Mouse (Mus musculus) cerebral cortex, adult 2 months (tissue): ENCODE results near the gene Foxo6.

Experiments used
- WGBS: fragments of 180-500 bp; shearing (Covaris S2); methylation state at CpG from one replicate; pipeline ENCODE4 v1.1.7; 2018; 5-methylcytosine and 5-hydroxymethylcytosine counted together

Gene Foxo6

DNA sequence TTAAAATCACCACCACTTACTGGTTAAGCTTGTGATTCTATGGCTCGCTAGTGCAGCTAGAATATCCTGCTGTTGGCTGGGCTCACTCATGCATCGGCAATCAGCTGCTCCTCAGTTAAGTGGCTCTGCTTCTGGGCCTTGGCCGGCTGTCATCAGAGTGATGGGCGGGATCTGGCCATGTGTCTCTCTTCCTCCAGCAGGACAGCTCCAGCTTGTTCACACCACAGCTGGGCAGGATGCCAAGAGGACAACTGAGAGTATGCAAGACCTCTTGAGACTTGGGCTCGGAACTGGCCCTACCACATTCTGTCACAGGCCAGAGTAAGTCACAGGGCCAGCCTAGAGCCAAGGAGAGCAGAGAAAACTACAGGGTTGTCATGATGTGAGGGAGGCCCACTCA, 39.7 kb downstream of the Foxo6 start:
- 48% methylated on average over 5 of the region's 5 CpGs for WGBS

DNA sequence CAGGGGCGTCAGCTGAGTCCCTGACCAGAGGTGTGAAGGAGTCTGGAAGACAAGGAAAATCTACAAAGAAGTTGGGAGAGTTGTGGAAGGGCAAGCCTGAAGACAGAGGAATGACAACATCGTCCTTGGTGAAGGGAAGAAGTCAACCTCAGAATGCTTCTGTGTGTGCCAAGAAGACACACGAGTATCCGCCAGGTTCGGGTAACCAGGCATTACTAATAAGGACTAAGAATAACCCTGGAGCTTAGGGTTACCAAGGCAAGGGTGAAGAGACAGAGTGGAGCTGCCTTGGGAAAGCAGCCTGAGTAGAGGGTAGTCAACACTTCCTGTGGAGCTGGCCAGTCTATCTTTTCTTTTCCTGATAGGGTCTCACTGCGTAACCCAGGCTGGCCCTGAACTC, 41.1 kb downstream of the Foxo6 start:
- 94% methylated on average over 6 of the region's 6 CpGs for WGBS

DNA sequence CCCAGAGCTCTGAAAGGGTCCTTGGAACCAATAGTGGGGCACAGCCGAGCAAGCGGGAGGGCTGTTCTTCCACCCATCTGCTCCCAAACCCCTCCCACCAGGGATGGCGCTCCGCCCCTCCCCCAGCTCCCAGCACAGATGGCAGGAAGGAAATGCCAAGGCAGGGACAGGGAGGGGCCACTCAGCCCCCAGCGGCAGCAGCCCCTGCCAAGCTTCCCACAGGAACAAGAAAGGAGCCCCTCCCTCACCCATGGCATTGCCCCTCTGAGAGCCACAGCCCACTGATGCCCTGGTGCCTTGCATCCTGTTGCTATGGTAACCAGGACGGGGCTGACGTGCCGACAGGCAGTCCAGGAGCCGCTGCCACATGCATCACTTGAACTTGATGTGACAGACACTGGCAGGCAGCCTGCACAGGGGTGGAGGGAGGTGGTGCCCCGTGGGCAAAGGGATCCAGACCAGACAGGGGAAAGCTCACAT, 44.3 kb downstream of the Foxo6 start:
- 3% methylated on average over 10 of the region's 10 CpGs for WGBS

DNA sequence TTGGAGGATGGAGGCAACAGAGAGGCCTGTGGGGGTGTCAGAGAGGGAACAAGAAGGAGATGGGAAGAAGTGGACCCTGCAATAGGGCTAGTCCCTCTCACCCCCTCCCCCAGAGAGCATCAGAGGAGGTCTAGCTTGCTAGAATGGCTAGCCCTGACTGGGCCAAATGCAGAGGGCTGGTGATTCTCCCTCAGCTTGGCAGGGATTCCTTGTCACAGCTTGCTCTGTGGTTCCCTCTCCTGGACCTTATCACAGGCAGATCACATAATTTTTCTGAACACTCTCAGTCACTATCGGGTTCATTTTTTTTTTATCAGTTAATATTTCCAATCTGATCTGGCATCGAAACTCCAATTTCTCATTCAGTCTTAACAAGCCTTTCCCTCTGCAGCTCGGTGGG, 46.0 kb downstream of the Foxo6 start:
- 82% methylated on average over 3 of the region's 3 CpGs for WGBS

DNA sequence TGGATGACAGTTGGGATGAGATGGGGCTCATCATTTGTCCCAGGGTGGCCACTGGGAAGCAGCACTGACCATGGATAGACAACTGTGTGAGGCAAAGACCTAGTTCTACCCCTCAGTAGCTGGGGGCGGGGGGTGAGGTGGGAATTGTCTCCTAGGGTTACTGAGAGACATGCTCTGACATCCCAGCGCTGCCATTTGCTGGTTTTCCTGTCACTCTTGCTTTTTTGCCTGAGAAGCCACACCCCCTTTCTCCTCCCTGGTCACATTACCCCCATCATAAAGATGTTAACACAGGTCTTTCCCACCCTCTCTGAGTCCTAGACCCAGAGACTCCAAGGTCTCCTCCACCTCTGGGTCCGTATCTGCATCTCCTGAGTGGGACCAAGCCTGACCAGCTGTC, 47.7 kb downstream of the Foxo6 start:
- WGBS: 90% methylated on average over 3 of the region's 3 CpGs

DNA sequence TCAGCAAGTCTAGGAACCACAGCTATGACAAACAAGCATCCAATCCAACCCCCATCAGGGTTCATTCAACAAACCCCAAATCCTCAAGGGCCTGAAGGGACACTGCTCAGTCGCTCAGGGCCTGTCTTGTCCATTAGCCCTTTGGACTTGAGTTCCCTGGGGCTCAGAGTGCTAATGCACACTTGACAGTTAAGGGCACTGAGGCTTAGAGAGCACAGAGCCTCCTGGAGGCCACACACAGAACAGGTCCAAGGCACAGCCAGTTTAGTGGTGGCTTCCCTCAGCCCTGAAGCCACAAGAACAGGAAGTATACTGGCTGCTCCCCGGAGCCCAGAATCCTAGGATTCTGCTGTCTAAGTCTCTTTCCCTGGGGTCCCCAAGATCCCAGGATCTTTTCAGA, 53.9 kb downstream of the Foxo6 start:
- 80% methylated on average over 2 of the region's 2 CpGs for WGBS

DNA sequence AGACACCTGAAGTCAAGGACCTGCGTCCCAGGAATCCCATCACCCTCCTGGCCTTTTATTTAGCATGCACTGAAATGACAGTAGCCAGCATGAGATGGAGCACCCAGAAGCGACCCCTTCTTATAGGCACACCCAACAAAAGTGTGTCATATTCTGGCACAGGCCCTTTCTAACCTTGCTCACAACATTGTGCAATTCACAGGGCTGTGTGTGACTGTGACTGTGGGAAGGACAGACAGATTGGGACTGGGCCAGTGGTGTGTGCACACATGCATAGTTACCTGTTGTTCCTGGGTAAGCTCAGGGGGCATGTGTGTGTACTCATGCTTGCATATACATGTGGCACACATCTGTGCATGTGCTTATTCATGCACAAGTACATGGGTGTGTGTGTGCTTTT, 54.6 kb downstream of the Foxo6 start:
- 93% methylated on average over 2 of the region's 2 CpGs for WGBS

DNA sequence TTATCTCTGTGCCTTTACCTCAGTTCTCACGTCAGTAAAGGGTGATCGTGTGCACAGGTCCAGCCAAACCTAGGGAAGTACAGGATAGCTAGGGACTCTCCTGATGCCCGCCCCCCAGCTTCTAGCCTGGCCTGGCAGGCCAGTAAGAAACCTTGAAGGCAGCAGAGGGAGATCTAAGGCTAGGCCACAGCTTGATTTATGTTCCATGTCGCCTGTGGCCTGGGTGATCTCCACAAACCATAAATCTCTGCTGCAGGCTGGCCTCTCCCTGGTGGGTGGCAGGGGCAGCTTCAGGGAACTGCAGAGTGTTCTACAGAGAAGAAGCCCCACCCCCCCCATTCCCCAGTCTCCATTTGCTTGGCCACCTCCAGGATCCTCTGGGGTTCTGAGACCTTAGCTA, 55.2 kb downstream of the Foxo6 start:
- 90% methylated on average over 4 of the region's 4 CpGs for WGBS

DNA sequence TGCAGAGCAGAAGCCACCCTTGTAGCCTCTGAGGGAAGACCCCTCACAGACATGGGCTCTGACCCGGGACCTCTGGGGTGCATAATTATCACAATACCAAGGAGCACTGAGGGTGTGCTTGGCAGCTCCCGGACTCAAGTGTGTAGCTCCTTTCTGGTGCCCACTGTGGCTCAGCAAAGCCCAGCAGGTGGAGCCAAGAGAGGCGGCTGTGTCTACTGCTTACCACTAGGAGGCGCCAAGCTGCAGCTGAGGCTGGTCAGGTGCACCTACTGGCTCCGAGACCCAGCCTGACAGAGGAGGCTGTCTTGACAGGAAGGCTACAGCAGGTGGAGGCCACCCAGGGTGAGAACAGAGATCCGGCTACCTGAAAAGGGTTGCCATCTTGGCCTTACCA, 56.9 kb downstream of the Foxo6 start:
- WGBS: 23% methylated on average over 6 of the region's 6 CpGs

DNA sequence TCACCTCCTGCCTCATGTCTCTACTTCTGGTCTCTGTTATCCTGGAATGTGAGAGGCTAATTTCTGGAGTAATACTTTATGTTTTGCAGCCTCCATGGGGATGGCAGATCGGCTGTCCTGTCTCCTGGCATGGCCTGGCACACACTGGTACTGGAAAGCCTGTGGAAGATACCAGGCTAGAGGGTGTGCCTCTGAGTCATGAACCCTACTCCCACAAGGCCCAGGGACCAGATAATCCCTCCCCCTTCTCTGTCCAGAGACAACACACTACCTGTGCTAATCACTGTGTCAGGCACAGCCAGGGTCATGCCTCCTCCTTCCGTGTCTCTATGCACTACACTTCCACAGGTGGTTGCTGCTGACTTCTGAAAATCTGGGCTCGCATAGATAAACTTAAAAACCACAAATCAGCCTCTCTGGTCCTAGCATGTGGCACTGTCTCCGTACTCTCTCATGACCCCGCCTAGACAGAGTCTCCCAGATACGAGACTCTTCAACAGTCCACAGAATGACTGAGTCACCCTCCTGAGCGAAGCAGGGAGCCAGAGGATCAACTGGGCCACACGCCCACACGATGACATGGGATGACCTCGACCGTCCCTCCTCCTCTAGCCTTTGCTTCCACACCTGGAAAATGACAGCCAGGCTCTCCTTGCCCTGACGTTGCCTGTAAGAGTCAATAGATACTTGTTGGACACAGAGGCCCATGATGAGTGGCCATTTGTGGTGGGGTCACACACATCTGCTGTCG, 57.5 kb downstream of the Foxo6 start:
- WGBS: 83% methylated on average over 13 of the region's 13 CpGs

DNA sequence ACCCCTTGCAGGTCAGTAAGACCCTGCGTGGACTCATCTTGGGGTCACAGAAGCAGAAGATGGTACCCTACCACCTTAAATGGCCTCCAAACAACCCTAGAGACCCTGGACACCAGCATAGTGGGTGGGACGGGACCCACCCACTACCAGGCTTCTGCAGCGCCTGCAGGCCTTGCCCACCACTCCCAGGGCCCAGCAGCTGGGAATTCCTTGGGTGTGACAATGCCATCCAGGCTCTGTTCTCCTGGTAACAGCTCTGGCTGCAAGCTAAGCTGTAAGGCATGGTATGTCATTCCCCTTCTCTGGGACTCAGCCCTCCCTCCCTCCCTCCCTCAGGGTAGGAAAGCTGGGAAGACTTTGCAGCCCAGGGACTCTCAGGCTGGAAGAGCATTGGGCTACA, 58.5 kb downstream of the Foxo6 start:
- 99% methylated on average over 3 of the region's 3 CpGs for WGBS

DNA sequence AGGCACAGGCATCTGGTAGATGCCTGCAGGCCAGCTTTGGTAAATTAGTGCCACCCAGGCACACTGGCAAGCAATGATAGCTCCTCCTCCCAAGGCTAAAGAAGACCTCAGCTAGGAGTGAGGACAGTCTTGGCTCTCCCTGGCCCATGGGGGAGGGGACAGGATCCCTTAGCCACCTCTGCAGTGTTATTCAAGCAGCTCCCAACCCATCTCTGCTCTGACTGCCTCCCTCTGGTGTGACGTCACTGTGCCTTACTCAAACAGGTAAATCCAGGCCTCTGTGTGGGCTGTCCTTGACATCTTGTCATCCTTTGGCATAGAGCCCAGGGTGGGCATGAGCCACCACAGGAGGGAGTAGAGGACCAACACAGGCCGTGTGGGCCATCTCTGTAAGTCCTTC, 59.9 kb downstream of the Foxo6 start:
- 57% methylated on average over 2 of the region's 2 CpGs for WGBS

DNA sequence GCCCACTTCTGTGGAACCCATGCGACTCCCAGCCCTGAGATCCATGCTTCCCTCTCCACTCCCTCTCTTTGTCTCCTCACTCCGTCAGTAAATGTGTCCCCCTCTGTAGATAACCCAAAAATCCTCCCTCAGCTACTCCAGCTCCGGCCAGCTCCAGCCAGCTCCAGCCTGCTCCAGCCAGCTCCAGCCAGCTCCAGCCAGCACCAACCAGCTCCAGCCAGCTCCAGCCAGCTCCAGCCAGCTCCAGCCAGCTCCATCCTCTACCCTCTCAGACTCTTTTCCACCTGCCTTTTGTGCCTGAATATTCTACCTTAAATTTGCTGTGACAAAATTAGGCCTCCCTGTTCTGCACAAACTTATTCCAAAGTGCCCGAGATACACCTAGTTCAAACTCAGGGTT, 60.5 kb downstream of the Foxo6 start:
- WGBS: 80% methylated on average over 4 of the region's 4 CpGs

DNA sequence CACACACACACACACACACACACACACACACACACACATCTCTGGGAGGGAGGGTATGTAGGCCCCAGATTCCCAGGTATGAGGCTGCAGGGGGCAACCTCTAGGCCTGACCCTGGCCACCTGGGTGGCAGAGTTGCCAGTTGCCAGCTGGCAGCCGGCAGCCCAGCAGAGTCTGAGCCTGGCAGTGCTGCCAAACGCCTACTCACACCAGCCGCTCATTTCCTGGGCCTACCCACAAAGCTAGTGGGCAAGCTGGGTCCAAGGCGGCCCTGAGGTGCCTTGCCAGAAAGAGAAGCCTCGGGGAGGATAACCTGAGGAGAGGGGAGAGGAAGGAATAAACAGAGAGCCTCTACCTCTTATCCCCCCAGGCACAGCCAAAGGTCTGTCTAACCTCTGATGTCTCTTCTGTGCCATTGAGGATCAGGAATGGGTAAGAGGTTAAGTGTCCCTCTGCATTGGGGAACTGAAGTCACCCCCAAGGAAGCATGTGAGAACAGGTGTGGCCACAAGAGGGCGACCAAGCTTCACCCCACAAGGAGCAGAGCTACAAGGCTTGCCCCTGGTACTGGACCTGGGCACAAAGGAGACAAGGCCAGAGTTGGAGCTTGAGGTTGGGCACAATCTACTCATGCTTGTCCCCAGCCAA, 61.9 kb downstream of the Foxo6 start:
- WGBS: 20% methylated on average over 6 of the region's 6 CpGs

DNA sequence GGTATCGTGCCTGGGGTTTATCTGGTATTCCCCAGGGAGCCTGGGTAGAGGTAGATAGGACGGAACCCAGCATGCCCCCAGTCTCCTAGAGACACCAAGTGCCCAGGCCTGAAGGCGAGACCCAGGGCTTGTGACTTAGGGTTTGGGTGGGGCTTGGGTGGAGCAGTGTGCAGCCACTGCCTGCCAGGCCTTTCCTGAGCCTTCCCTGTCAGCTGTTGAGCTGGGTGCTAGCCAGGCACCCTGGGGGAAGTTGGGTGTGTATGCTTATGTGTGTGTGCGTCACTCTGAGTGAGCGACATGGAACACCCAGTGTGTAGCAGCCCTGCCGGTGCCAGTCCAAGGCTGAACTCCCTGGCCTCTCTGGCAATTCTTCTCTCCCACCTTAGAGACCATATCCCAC, 63.3 kb downstream of the Foxo6 start:
- WGBS: 73% methylated on average over 6 of the region's 6 CpGs

DNA sequence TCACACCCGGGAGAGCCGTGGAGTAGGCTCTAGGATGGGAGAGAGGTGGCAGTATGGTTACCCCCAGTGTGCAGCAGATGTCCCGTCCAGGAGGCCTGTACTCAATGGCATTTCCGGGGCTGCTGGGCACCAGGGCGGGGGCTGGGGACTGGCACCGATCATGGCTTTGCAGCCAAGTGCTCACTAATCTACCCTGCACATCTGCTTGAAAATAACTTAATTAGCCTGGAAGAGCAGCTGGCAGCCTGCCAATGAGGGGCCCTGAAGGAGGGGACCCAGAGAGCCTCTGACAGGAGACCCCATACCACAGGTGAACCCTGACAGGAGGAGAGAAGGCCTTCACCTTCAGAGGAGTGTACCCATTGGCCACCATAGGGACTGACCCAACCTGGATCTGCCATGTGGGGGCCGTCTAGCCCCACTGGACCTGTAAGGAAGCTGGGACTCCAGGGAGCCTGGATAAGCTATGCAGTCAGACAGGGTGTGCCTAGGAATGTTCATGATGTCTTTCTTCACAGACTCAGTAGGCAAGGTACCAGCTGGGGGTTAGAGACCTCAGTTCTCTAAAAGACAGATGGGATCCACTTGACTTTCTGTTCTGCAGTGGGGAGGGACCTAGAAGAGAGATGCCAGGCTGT, 63.9 kb downstream of the Foxo6 start:
- 75% methylated on average over 7 of the region's 7 CpGs for WGBS

DNA sequence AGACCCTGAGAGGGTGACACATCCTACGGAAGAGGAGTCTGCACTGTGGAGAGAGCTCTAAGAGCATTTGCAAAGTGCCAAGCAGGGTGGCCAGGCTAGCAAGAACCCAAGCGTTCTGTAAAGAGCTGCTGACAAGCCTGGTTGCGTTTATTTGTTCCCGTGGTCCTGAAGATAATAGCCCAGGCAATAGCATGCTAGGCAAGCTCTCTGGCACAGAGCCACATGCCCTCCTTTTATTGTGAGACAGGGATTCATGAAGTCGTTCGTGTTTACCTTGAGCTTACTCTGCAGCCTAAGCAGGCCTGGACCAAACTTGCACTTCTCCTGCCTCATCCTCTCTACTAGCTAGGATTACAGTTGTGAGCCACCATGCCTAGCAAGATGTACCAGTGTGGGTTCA, 65.4 kb downstream of the Foxo6 start:
- 71% methylated on average over 6 of the region's 6 CpGs for WGBS

DNA sequence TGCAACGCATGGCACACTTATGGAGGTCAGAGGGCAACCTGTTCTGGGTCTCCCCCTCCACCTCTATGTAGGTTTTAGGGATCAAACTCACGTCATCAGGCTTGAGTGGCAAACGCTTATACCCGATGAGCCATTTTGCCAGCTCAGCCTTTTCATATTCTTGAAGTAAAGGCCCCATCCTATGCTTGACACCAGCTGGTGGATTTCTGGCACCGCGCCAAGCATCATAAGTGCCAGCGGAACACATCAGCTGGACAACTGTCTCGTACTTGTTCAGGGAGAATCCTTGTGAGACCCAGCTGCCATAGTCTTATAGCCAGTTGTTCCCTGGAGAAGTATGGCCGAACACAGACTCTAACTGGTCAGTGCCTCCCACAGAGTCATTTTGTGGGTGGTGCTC, 68.3 kb downstream of the Foxo6 start:
- WGBS: 71% methylated on average over 9 of the region's 9 CpGs
